Mouse (Mus musculus): ENCODE data around the gene Vmn1r201.

Vmn1r201 gene

GRCm38 (mm10) chr13:22471623-22472022 lies at the start of gene Vmn1r201:
Gene Vmn1r201 (plus strand): TSS chr13:22471923.
- DNase-seq: no peak

GRCm38 (mm10) chr13:22455145-22455544 lies 16.6 kb upstream of the Vmn1r201 start:
- DNase-seq: no peak

GRCm38 (mm10) chr13:22502431-22502830 lies 30.7 kb downstream of the Vmn1r201 start:
- DNase-seq: no peak

- no peak for DNase-seq
Measured at GRCm38 (mm10) chr13:22505281-22505680, 33.6 kb downstream of the Vmn1r201 start, which contains the start of gene Vmn1r202. Gene Vmn1r202 (minus strand): TSS chr13:22505381.

GRCm38 (mm10) chr13:22517814-22518213 lies 46.1 kb downstream of the Vmn1r201 start, which contains the start of gene Vmn1r203:
Gene Vmn1r203 (plus strand): TSS chr13:22518114.
- no peak for DNase-seq

Data from spleen, adult 18-20 months (tissue).